Mouse (Mus musculus) forebrain, embryonic 14.5 days (tissue): ENCODE data around the gene Gm3285. TPM values are rescaled to one million over a fixed set of nuclear protein-coding genes. Genes with fewer than 3 reads are reported as not detected.

ENCODE experiments used
- ATAC-seq: fragments of 200-750 bp; cut with Nextera tagmentation; 2 replicates; pipeline ENCODE4 v1.8.0; 2017; ENCODE audit warnings: mild to moderate bottlenecking, moderate library complexity
- DNase-seq: peaks from one replicate; pipeline ENCODE4 v3.0.0-alpha.2; 2015; ENCODE audit warnings: low spot score
- H3K27ac ChIP-seq: fragments of 300-500 bp; sonication (generic); 2 replicates; pipeline ENCODE4 v1.5.1; 2014; ENCODE audit warnings: low read depth, mild to moderate bottlenecking, control low read depth, low read length, moderate library complexity
- H3K27me3 ChIP-seq: fragments of 300-500 bp; sonication (generic); replicated peaks from 2 replicates; pipeline ENCODE4 v1.6.1; 2014; ENCODE audit warnings: low read length, control low read depth, mixed read lengths; ENCODE audit not compliant: control insufficient read depth, insufficient read depth
- H3K36me3 ChIP-seq: fragments of 300-500 bp; sonication (generic); 2 replicates; pipeline ENCODE4 v1.6.1; 2014; ENCODE audit warnings: low read length, control low read depth; ENCODE audit not compliant: control insufficient read depth, insufficient read depth
- H3K4me1 ChIP-seq: fragments of 300-500 bp; sonication (generic); 2 replicates; pipeline ENCODE4 v1.6.1; 2014; ENCODE audit warnings: antibody characterized with exemption, low read length, control low read depth; ENCODE audit not compliant: control insufficient read depth, insufficient read depth
- H3K4me2 ChIP-seq: fragments of 300-500 bp; sonication (generic); 2 replicates; pipeline ENCODE4 v1.6.1; 2014; ENCODE audit warnings: mild to moderate bottlenecking, control low read depth, low read length
- H3K4me3 ChIP-seq: fragments of 300-500 bp; sonication (generic); 2 replicates; pipeline ENCODE4 v1.5.1; 2014; ENCODE audit warnings: low read depth, low read length, control low read depth
- H3K9ac ChIP-seq: fragments of 300-500 bp; sonication (generic); 2 replicates; pipeline ENCODE4 v1.6.1; 2014; ENCODE audit warnings: mild to moderate bottlenecking, low read length, control low read depth, moderate library complexity
- H3K9me3 ChIP-seq: fragments of 300-500 bp; sonication (generic); replicated peaks from 2 replicates; pipeline ENCODE4 v1.6.1; 2016; ENCODE audit warnings: low read length, control low read depth, mixed read lengths; ENCODE audit not compliant: control insufficient read depth
- WGBS: fragments of 180-500 bp; shearing (Covaris S2); extraction: QIAGEN DNeasy Blood & Tissue Kit; methylation state at CpG from one replicate; pipeline ENCODE4 v1.1.7; 2014; 5-methylcytosine and 5-hydroxymethylcytosine counted together
- polyA plus RNA-seq: library from polyadenylated mRNA; unstranded; fragments of >200 nt; fragmentation: Nextera tagmentation; extraction: Ambion mirVana; gene quantifications from 2 replicates; pipeline ENCODE4 v1.2.1, GENCODE M21; 2014

The Gm3285 gene
- polyA plus RNA-seq, 1 experiment from 2014 or later, result not detected

DNA sequence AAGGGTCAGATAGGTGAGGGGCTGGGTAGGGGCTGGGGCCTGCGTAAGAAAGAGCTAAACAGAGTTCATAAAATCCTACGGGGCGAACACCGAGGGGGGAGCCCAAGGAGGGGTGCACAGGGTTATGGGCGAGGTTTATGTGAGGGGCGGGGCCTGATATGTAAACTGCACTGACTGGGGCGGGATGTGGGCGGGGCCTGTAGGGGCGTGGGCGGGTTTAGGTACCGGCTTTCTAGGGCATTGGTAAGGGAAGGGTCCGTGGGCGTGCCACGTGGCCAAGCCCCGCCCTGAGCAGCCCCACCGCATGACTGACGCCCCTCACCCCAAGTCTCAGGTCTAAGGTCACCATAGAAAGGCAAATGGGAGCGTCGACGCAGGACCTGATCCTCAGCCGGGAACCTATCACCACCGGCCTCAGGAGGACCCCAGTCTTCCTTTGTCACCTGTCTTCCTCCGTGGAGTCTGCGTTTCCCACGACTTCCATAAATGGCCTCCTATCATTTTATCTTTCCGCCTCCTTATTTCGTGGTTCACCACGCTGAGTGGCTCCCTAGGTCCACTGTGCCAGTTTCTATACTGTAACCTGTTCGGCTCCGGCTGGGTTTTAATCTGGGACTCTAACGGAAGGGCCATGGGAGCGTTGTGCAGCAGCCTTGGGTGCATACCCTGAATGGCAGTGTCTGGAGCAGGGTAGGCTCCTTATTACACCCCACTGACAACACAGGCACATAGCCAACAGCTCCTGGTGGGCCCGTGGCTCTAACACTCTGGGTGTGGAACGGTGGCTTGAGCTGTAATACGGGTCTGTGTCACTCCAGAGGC lies 41.3 kb downstream of the Gm3285 start:
- H3K36me3 ChIP-seq, result no peaks in the 10 kb centered on the region
- peak overlapping the region; percentile 51 for H3K4me3 ChIP-seq
- no peaks in the 10 kb centered on the region for H3K27me3 ChIP-seq
- WGBS, result 6% methylated on average over 35 of the region's 35 CpGs
- no peaks in the 10 kb centered on the region for H3K4me1 ChIP-seq
- H3K9ac ChIP-seq, result peak overlapping the region; percentile 71
- no peak overlapping the region; the same call in 1 of the 2 replicates for H3K27ac ChIP-seq
- no peaks in the 10 kb centered on the region for H3K9me3 ChIP-seq
- DNase-seq (peak; percentile 87), ATAC-seq (peak; percentile 87)
- H3K4me2 ChIP-seq, result peak overlapping the region; percentile 82

Other genes with a start within 250 kb of the Gm3285 start
- 72.6 and 73.6 TPM in 2 replicates for gene Ube2g2, start 239.7 kb upstream of the Gm3285 start, polyA plus RNA-seq
- gene Tspear, start 175.4 kb upstream of the Gm3285 start, polyA plus RNA-seq, result 0.45 and 0.55 TPM in 2 replicates
- not detected in 2 replicates for gene Gm19402, start 171.2 kb upstream of the Gm3285 start, polyA plus RNA-seq
- not detected in 2 replicates for gene Gm9508, start 164.7 kb upstream of the Gm3285 start, polyA plus RNA-seq
- not detected in 2 replicates for gene Gm10272, start 155.3 kb upstream of the Gm3285 start, polyA plus RNA-seq
- not detected in 2 replicates for gene Gm10024, start 150.5 kb upstream of the Gm3285 start, polyA plus RNA-seq
- not detected in 2 replicates for gene Gm10142, start 146.2 kb upstream of the Gm3285 start, polyA plus RNA-seq
- gene Krtap12-1, start 141.4 kb upstream of the Gm3285 start, polyA plus RNA-seq, result not detected in 2 replicates
- not detected in 2 replicates for gene Gm10100, start 135.5 kb upstream of the Gm3285 start, polyA plus RNA-seq
- gene Gm18596, start 119.3 kb upstream of the Gm3285 start, polyA plus RNA-seq, result not detected in 2 replicates
- gene Gm9736, start 110.6 kb upstream of the Gm3285 start, polyA plus RNA-seq, result not detected in 2 replicates
- gene Gm3233, start 102.3 kb upstream of the Gm3285 start, polyA plus RNA-seq, result not detected in 2 replicates
- not detected in 2 replicates for gene Gm3238, start 90.7 kb upstream of the Gm3285 start, polyA plus RNA-seq
- not detected in 2 replicates for gene Gm7138, start 85.0 kb upstream of the Gm3285 start, polyA plus RNA-seq
- gene Gm3250, start 79.4 kb upstream of the Gm3285 start, polyA plus RNA-seq, result not detected in 2 replicates
- not detected in 2 replicates for gene Gm7137, start 73.8 kb upstream of the Gm3285 start, polyA plus RNA-seq
- not detected in 2 replicates for gene Gm9639, start 66.9 kb upstream of the Gm3285 start, polyA plus RNA-seq
- gene Gm19668, start 62.8 kb upstream of the Gm3285 start, polyA plus RNA-seq, result not detected in 2 replicates
- not detected in 2 replicates for gene Gm9507, start 50.1 kb upstream of the Gm3285 start, polyA plus RNA-seq
- gene Gm2696, start 47.3 kb upstream of the Gm3285 start, polyA plus RNA-seq, result not detected in 2 replicates
- gene Krtap10-4, start 34.9 kb upstream of the Gm3285 start, polyA plus RNA-seq, result not detected in 2 replicates
- not detected in 2 replicates for gene Krtap10-10, start 26.0 kb upstream of the Gm3285 start, polyA plus RNA-seq
- not detected in 2 replicates for gene Gm36176, start 15.2 kb upstream of the Gm3285 start, polyA plus RNA-seq
- not detected in 2 replicates for gene Gm10318, start 9.1 kb upstream of the Gm3285 start, polyA plus RNA-seq
- 6.4 and 8.4 TPM in 2 replicates for gene Lrrc3, start 40.6 kb downstream of the Gm3285 start, polyA plus RNA-seq
- gene Trpm2, start 108.6 kb downstream of the Gm3285 start, polyA plus RNA-seq, result 1.4 and 2.8 TPM in 2 replicates
- gene 1810043G02Rik, start 116.5 kb downstream of the Gm3285 start, polyA plus RNA-seq, result 31.0 and 35.0 TPM in 2 replicates
- 77.0 and 91.6 TPM in 2 replicates for gene Pfkl, start 148.1 kb downstream of the Gm3285 start, polyA plus RNA-seq
- not detected in 2 replicates for gene Dnmt3l, start 180.0 kb downstream of the Gm3285 start, polyA plus RNA-seq
- gene Aire, start 181.6 kb downstream of the Gm3285 start, polyA plus RNA-seq, result 0.07 and 0.14 TPM in 2 replicates
- gene Icosl, start 207.3 kb downstream of the Gm3285 start, polyA plus RNA-seq, result 0.47 and 0.60 TPM in 2 replicates